Comparison of ENCODE assay signal across 8 mouse cellular contexts in the genomic region with DNA sequence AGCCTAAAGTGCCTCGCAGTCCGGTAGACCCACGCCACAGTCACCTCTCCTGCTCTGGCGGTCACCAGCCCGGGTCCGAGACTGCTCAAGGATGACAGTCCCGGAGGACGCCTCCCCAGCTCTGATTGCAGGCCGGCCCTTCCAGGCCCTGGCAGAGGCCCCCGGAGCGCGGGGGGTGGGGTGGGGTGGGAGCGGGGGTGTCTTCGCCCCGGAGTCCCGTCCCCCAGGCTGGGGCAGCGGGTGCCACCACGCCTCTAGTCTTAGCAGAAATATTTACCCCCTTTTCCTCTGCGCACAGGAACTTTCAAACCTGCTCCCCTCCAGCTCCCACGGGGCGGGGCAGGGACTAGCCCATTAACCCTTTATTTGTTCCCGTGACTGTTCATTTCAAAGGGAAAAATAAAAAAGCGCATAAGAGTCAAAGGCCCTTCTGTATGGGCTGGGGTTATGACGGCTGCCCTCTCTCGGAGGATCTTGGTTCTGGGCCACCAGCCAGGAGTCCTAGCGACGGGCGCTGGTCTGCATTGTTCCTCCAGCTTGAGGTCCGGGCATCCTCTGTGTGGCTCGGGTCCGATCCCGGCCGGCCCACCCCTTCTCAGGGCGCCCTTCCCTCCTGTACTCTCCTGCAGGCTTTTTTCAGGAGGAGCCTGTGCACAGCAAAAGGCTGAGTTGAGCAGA. TPM values are rescaled to one million over a fixed set of nuclear protein-coding genes. Genes with fewer than 3 reads are reported as not detected.
DNase-seq lines count a peak whose midpoint lies in the region; ATAC-seq lines count a peak whose summit lies in the region.

No protein-coding gene starts in this region.

- peak; percentile 55 for ATAC-seq in frontal cortex, adult (ENCODE audit: low TSS enrichment)
- peak; percentile 41 for ATAC-seq in cerebellum, adult (ENCODE audit: insufficient number of reproducible peaks, low FRiP score, low TSS enrichment)
- ATAC-seq in forebrain, embryonic 14.5 days, result peak; percentile 81
- ATAC-seq in hindbrain, embryonic 12.5 days (ENCODE audit: low FRiP score), result peak; percentile 84
- peak; percentile 63 for ATAC-seq in megakaryocyte progenitor cell, adult 5-6 weeks (replicated peaks; ENCODE audit: poor library complexity)

- DNase-seq in frontal cortex, postnatal 25 days (ENCODE audit: low spot score in 2 of 2), result no peak
- DNase-seq in forebrain, embryonic 14.5 days (ENCODE audit: low spot score), result no peak
- DNase-seq in layer of hippocampus, postnatal 36 days, result peak; percentile 29 to 54
- peak; percentile 48 for DNase-seq in splenic B cell, adult 2 months (ENCODE audit: low read depth, low spot score)

- peak overlapping the region; percentile 43 for H3K4me3 ChIP-seq in forebrain, embryonic 14.5 days (ENCODE audit: low read depth, low read length)
- H3K4me3 ChIP-seq in hindbrain, embryonic 12.5 days, result peak overlapping the region; percentile 54

- H3K36me3 ChIP-seq in forebrain, embryonic 14.5 days (ENCODE audit: control insufficient read depth, insufficient read depth, low read length), result no peaks in the 10 kb centered on the region
- H3K36me3 ChIP-seq in hindbrain, embryonic 12.5 days, result no peaks in the 10 kb centered on the region
- no peaks in the 10 kb centered on the region for H3K36me3 ChIP-seq in splenic B cell, adult 2 months (ENCODE audit: control insufficient read depth, insufficient read depth, low read length, poor library complexity, severe bottlenecking)

- H3K9me3 ChIP-seq in forebrain, embryonic 14.5 days (replicated peaks; ENCODE audit: control insufficient read depth, low read length), result no peaks in the 10 kb centered on the region
- no peaks in the 10 kb centered on the region for H3K9me3 ChIP-seq in hindbrain, embryonic 12.5 days (replicated peaks)

- peaks cover 11% of the 10 kb centered on the region for H3K27me3 ChIP-seq in forebrain, embryonic 14.5 days (replicated peaks; ENCODE audit: control insufficient read depth, insufficient read depth, low read length)
- peaks cover 43% of the 10 kb centered on the region for H3K27me3 ChIP-seq in hindbrain, embryonic 12.5 days
- no peaks in the 10 kb centered on the region for H3K27me3 ChIP-seq in splenic B cell, adult 2 months (ENCODE audit: control insufficient read depth, insufficient read depth, low read length, poor library complexity, severe bottlenecking)

- H3K27ac ChIP-seq in forebrain, embryonic 14.5 days (ENCODE audit: low read depth, low read length), result peak overlapping the region; percentile 46; the same call in 1 of the 2 replicates
- peak overlapping the region; percentile 64 for H3K27ac ChIP-seq in hindbrain, embryonic 12.5 days

- H3K4me2 ChIP-seq in forebrain, embryonic 14.5 days (ENCODE audit: low read length), result peak overlapping the region; percentile 94
- H3K4me2 ChIP-seq in hindbrain, embryonic 12.5 days (replicated peaks), result peak overlapping the region; percentile 100

- H3K4me1 ChIP-seq in forebrain, embryonic 14.5 days (ENCODE audit: control insufficient read depth, insufficient read depth, low read length), result peaks cover 12% of the 10 kb centered on the region
- peaks cover 19% of the 10 kb centered on the region for H3K4me1 ChIP-seq in hindbrain, embryonic 12.5 days

- WGBS in forebrain, embryonic 14.5 days, result under 1% methylated on average over 34 of the region's 34 CpGs
- under 1% methylated on average over 34 of the region's 34 CpGs for WGBS in hindbrain, embryonic 12.5 days

- peak overlapping the region; percentile 65 for H3K9ac ChIP-seq in forebrain, embryonic 14.5 days (ENCODE audit: low read length)
- H3K9ac ChIP-seq in hindbrain, embryonic 12.5 days, result peak overlapping the region; percentile 75

RNA-seq across cellular contexts. Expression of a gene that starts 0.4 kb away (rescaled TPM):
- 0.66 and 0.85 TPM in 2 replicates for polyA plus RNA-seq in forebrain, embryonic 14.5 days (2014; fragmentation: Nextera tagmentation; extraction: Ambion mirVana)
- 3.2 and 3.3 TPM in 2 replicates for polyA plus RNA-seq in hindbrain, embryonic 12.5 days (2016; fragmentation: Nextera tagmentation; extraction: Ambion mirVana)
- 1 to 10 TPM; 4.9 to 5.3 TPM for total RNA-seq in layer of hippocampus, postnatal 36 days (2021)
- 0.52 and 0.64 TPM in 2 replicates for total RNA-seq in megakaryocyte progenitor cell, adult 5-6 weeks (2015)
- 0.12 and 0.74 TPM in 2 replicates for total RNA-seq in megakaryocyte progenitor cell, adult 5-6 weeks (2017)

RNA-seq across cellular contexts. Expression of a gene that starts 50.7 kb away (rescaled TPM):
- polyA plus RNA-seq in forebrain, embryonic 14.5 days (2014; fragmentation: Nextera tagmentation; extraction: Ambion mirVana), result 405 and 426 TPM in 2 replicates
- polyA plus RNA-seq in hindbrain, embryonic 12.5 days (2016; fragmentation: Nextera tagmentation; extraction: Ambion mirVana), result 392 and 403 TPM in 2 replicates
- total RNA-seq in layer of hippocampus, postnatal 36 days (2021), result 100 to 1,000 TPM; 264 to 282 TPM
- 74.1 and 74.9 TPM in 2 replicates for total RNA-seq in megakaryocyte progenitor cell, adult 5-6 weeks (2015)
- 115 and 118 TPM in 2 replicates for total RNA-seq in megakaryocyte progenitor cell, adult 5-6 weeks (2017)

RNA-seq across cellular contexts. Expression of a gene that starts 59.1 kb away (rescaled TPM):
- polyA plus RNA-seq in forebrain, embryonic 14.5 days (2014; fragmentation: Nextera tagmentation; extraction: Ambion mirVana), result 25.1 and 32.0 TPM in 2 replicates
- 32.3 and 33.5 TPM in 2 replicates for polyA plus RNA-seq in hindbrain, embryonic 12.5 days (2016; fragmentation: Nextera tagmentation; extraction: Ambion mirVana)
- 100 to 1,000 TPM; 102 to 104 TPM for total RNA-seq in layer of hippocampus, postnatal 36 days (2021)
- total RNA-seq in megakaryocyte progenitor cell, adult 5-6 weeks (2015), result 11.6 and 12.4 TPM in 2 replicates
- 12.7 and 16.1 TPM in 2 replicates for total RNA-seq in megakaryocyte progenitor cell, adult 5-6 weeks (2017)

Comparison
In these comparisons a context has a peak if more than half of its experiments do, and no peak if none do; other contexts are left out.
1. DNase-seq: peak in layer of hippocampus, postnatal 36 days (2 of 2) and splenic B cell, adult 2 months (single experiment); none in frontal cortex, postnatal 25 days (0 of 2) and forebrain, embryonic 14.5 days (single experiment).
2. RNA of a gene that starts 59.1 kb away (total RNA-seq): 102 to 104 TPM in layer of hippocampus, postnatal 36 days; 11.6 to 16.1 TPM in megakaryocyte progenitor cell, adult 5-6 weeks; every median in the first group is over 4 times any median in the second.
3. Peak in every context shown above with its lines, with median percentiles within 50 percentile points of each other: ATAC-seq.